Mouse (Mus musculus) kidney, adult 2 months (tissue): ENCODE results near the gene Acsl4.

Experiments
- CTCF ChIP-seq: fragments of 200-500 bp; conservative IDR thresholded peaks from 2 replicates; pipeline ENCODE4 v1.5.1; 2011; ENCODE audit warnings: low read depth, mild to moderate bottlenecking, control low read depth, low read length, moderate library complexity, mixed read lengths; ENCODE audit not compliant: insufficient read depth, insufficient read length
- POLR2A ChIP-seq: fragments of 200-500 bp; IDR thresholded peaks from one replicate; pipeline ENCODE4 v1.6.1; 2011; ENCODE audit warnings: low read depth, low read length, control low read depth

- TF ChIP-seq CTCF (no peak), POLR2A (no peak)
Observed at GRCm38 (mm10) chrX:142336207-142336606, 54.1 kb downstream of the Acsl4 start.
